Mouse (Mus musculus) MEL (cell line): Measurements from ENCODE around the gene Akr1b7. TPM values are rescaled to one million over a fixed set of nuclear protein-coding genes. Genes with fewer than 3 reads are reported as not detected.

ENCODE experiments used
- DNase-seq: peaks from one replicate; pipeline ENCODE4 v3.0.0; 2011; ENCODE audit warnings: low read depth, low spot score
- H3K27ac ChIP-seq: 2 replicates; pipeline ENCODE4 v1.5.1; 2012; ENCODE audit warnings: low read depth, mild to moderate bottlenecking, control low read depth, low read length, moderate library complexity; ENCODE audit not compliant: control insufficient read depth
- H3K27me3 ChIP-seq, 2 experiments: fragments of 150-350 bp in 1 of 2; sonication (generic) in 1 of 2; 2 replicates each; pipeline ENCODE4 v1.6.1; 2012; ENCODE audit warnings: low read length in 2 of 2, mild to moderate bottlenecking in 2 of 2, improper control_type of control experiment in 1 of 2, moderate library complexity in 1 of 2; ENCODE audit not compliant: insufficient read depth in 2 of 2, control insufficient read depth in 1 of 2
- H3K36me3 ChIP-seq, 2 experiments: 2 replicates each; pipeline ENCODE4 v1.6.1; 2012 to 2014; ENCODE audit warnings: low read length in 2 of 2, improper control_type of control experiment in 1 of 2, inconsistent platforms in 1 of 2, mild to moderate bottlenecking in 1 of 2; ENCODE audit not compliant: insufficient read depth in 2 of 2, control insufficient read depth in 1 of 2
- H3K4me1 ChIP-seq, 2 experiments: fragments of 150-350 bp in 1 of 2; sonication (generic) in 1 of 2; 2 replicates each; pipeline ENCODE4 v1.6.1; 2012; ENCODE audit warnings: low read length in 2 of 2, improper control_type of control experiment in 1 of 2, mild to moderate bottlenecking in 1 of 2; ENCODE audit not compliant: insufficient read depth in 2 of 2, control insufficient read depth in 1 of 2
- H3K4me3 ChIP-seq, 2 experiments: fragments of 150-350 bp in 1 of 2; sonication (generic) in 1 of 2; 2 replicates each; pipeline ENCODE4 v1.5.1; 2012; ENCODE audit warnings: low read depth in 2 of 2, low read length in 2 of 2, mild to moderate bottlenecking in 2 of 2, moderate library complexity in 2 of 2, control low read depth in 1 of 2, improper control_type of control experiment in 1 of 2; ENCODE audit not compliant: control insufficient read depth in 1 of 2, insufficient read depth in 1 of 2
- H3K79me2 ChIP-seq: 2 replicates; pipeline ENCODE4 v1.6.1; 2012; ENCODE audit warnings: mild to moderate bottlenecking, low read length, moderate library complexity; ENCODE audit not compliant: control insufficient read depth, poor library complexity, insufficient read depth
- H3K9ac ChIP-seq: 2 replicates; pipeline ENCODE4 v1.6.1; 2012; ENCODE audit warnings: low read depth, mild to moderate bottlenecking, control low read depth, low read length, moderate library complexity; ENCODE audit not compliant: control insufficient read depth, poor library complexity, severe bottlenecking
- H3K9me3 ChIP-seq: fragments of 150-350 bp; sonication (generic); replicated peaks from 2 replicates; pipeline ENCODE4 v1.6.1; 2012; ENCODE audit warnings: mild to moderate bottlenecking, low read length, improper control_type of control experiment, moderate library complexity; ENCODE audit not compliant: insufficient read depth
- CHD1 ChIP-seq: IDR thresholded peaks from 2 replicates; pipeline ENCODE4 v1.6.1; 2012; ENCODE audit warnings: low read depth, mild to moderate bottlenecking, inconsistent platforms, low read length, improper control_type of control experiment
- CHD2 ChIP-seq: IDR thresholded peaks from 2 replicates; pipeline ENCODE4 v1.6.1; 2011; ENCODE audit warnings: low read length, improper control_type of control experiment
- E2F4 ChIP-seq: IDR thresholded peaks from 2 replicates; pipeline ENCODE4 v1.6.1; 2011; ENCODE audit warnings: low read depth, low read length, improper control_type of control experiment, borderline replicate concordance
- ELF1 ChIP-seq: IDR thresholded peaks from 2 replicates; pipeline ENCODE4 v1.6.1; 2014; ENCODE audit warnings: low read depth, mild to moderate bottlenecking, inconsistent platforms, low read length, improper control_type of control experiment, moderate library complexity
- ETS1 ChIP-seq: IDR thresholded peaks from 2 replicates; pipeline ENCODE4 v1.6.1; 2012; ENCODE audit warnings: low read depth, mild to moderate bottlenecking, inconsistent platforms, low read length, improper control_type of control experiment, moderate library complexity
- HCFC1 ChIP-seq: IDR thresholded peaks from 2 replicates; pipeline ENCODE4 v1.6.1; 2012; ENCODE audit warnings: low read depth, mild to moderate bottlenecking, inconsistent platforms, low read length, improper control_type of control experiment, moderate library complexity
- JUND ChIP-seq: IDR thresholded peaks from 2 replicates; pipeline ENCODE4 v1.6.1; 2011; ENCODE audit warnings: low read depth, mild to moderate bottlenecking, improper control_type of control experiment, low read length
- MAX ChIP-seq: IDR thresholded peaks from 2 replicates; pipeline ENCODE4 v1.6.1; 2011; ENCODE audit warnings: low read length, improper control_type of control experiment
- MEF2A ChIP-seq: IDR thresholded peaks from 2 replicates; pipeline ENCODE4 v1.6.1; 2014; ENCODE audit warnings: low read depth, mild to moderate bottlenecking, inconsistent platforms, low read length, improper control_type of control experiment; ENCODE audit not compliant: poor library complexity, insufficient replicate concordance, severe bottlenecking; ENCODE audit errors: extremely low read depth
- MXI1 ChIP-seq: IDR thresholded peaks from 2 replicates; pipeline ENCODE4 v1.6.1; 2011; ENCODE audit warnings: mild to moderate bottlenecking, low read depth, low read length, improper control_type of control experiment
- MYC ChIP-seq: IDR thresholded peaks from 2 replicates; pipeline ENCODE4 v1.6.1; 2011; ENCODE audit warnings: low read depth, mild to moderate bottlenecking, low read length, improper control_type of control experiment, moderate library complexity
- NELFE ChIP-seq: IDR thresholded peaks from 2 replicates; pipeline ENCODE4 v1.6.1; 2011; ENCODE audit warnings: low read depth, low read length, improper control_type of control experiment
- NRF1 ChIP-seq: IDR thresholded peaks from 2 replicates; pipeline ENCODE4 v1.6.1; 2014; ENCODE audit warnings: low read depth, mild to moderate bottlenecking, inconsistent platforms, low read length, improper control_type of control experiment, moderate library complexity; ENCODE audit not compliant: poor library complexity, insufficient read depth, severe bottlenecking
- POLR2A ChIP-seq, 2 experiments: IDR thresholded peaks; 2 replicates each; pipeline ENCODE4 v1.6.1; 2011 to 2012; ENCODE audit warnings: low read length in 2 of 2, mild to moderate bottlenecking in 2 of 2, control low read depth in 1 of 2, improper control_type of control experiment in 1 of 2, low read depth in 1 of 2, moderate library complexity in 1 of 2; ENCODE audit not compliant: control insufficient read depth in 1 of 2, insufficient read depth in 1 of 2, poor library complexity in 1 of 2
- POLR2AphosphoS2 ChIP-seq: IDR thresholded peaks from 2 replicates; pipeline ENCODE4 v1.6.1; 2011; ENCODE audit warnings: low read length, improper control_type of control experiment
- POLR2AphosphoS5 ChIP-seq: IDR thresholded peaks from 2 replicates; pipeline ENCODE4 v1.6.1; 2012; ENCODE audit warnings: low read depth, borderline replicate concordance, mild to moderate bottlenecking, inconsistent platforms, low read length, moderate library complexity, mixed read lengths
- RAD21 ChIP-seq: IDR thresholded peaks from 2 replicates; pipeline ENCODE4 v1.6.1; 2011; ENCODE audit warnings: mild to moderate bottlenecking, low read depth, low read length, improper control_type of control experiment
- RCOR1 ChIP-seq: IDR thresholded peaks from 2 replicates; pipeline ENCODE4 v1.6.1; 2012; ENCODE audit warnings: low read depth, mild to moderate bottlenecking, inconsistent platforms, low read length, improper control_type of control experiment
- TAL1 ChIP-seq: IDR thresholded peaks from 2 replicates; pipeline ENCODE4 v1.6.1; 2012; ENCODE audit warnings: mild to moderate bottlenecking, inconsistent platforms, low read length, moderate library complexity, mixed read lengths
- TCF12 ChIP-seq: IDR thresholded peaks from 2 replicates; pipeline ENCODE4 v1.6.1; 2014; ENCODE audit warnings: low read depth, mild to moderate bottlenecking, inconsistent platforms, low read length, improper control_type of control experiment, moderate library complexity
- UBTF ChIP-seq: IDR thresholded peaks from 2 replicates; pipeline ENCODE4 v1.6.1; 2012; ENCODE audit warnings: low read depth, mild to moderate bottlenecking, inconsistent platforms, low read length, improper control_type of control experiment, moderate library complexity, borderline replicate concordance; ENCODE audit not compliant: insufficient read depth
- USF1 ChIP-seq: IDR thresholded peaks from 2 replicates; pipeline ENCODE4 v1.6.1; 2014; ENCODE audit warnings: low read depth, mild to moderate bottlenecking, inconsistent platforms, low read length, improper control_type of control experiment, moderate library complexity
- USF2 ChIP-seq, 2 experiments: IDR thresholded peaks; 2 replicates each; pipeline ENCODE4 v1.6.1; 2011 to 2012; ENCODE audit warnings: improper control_type of control experiment in 2 of 2, low read length in 2 of 2, borderline replicate concordance in 1 of 2, inconsistent platforms in 1 of 2, low read depth in 1 of 2, mild to moderate bottlenecking in 1 of 2; ENCODE audit not compliant: insufficient read depth in 1 of 2
- ZC3H11A ChIP-seq: IDR thresholded peaks from 2 replicates; pipeline ENCODE4 v1.6.1; 2012; ENCODE audit warnings: low read depth, mild to moderate bottlenecking, inconsistent platforms, low read length, improper control_type of control experiment
- ZKSCAN1 ChIP-seq: IDR thresholded peaks from 2 replicates; pipeline ENCODE4 v1.6.1; 2012; ENCODE audit warnings: low read depth, mild to moderate bottlenecking, inconsistent platforms, low read length, improper control_type of control experiment, moderate library complexity
- ZMIZ1 ChIP-seq: IDR thresholded peaks from 2 replicates; pipeline ENCODE4 v1.6.1; 2012; ENCODE audit warnings: low read depth, mild to moderate bottlenecking, inconsistent platforms, low read length, improper control_type of control experiment, moderate library complexity
- ZNF384 ChIP-seq: IDR thresholded peaks from 2 replicates; pipeline ENCODE4 v1.6.1; 2012; ENCODE audit warnings: low read depth, mild to moderate bottlenecking, inconsistent platforms, low read length, improper control_type of control experiment
- polyA plus RNA-seq, 2 experiments: library from polyadenylated mRNA; stranded (reverse) in 1 of 2; unstranded in 1 of 2; fragments of >175 nt in 1 of 2; fragments of >200 nt in 1 of 2; gene quantifications; 2 replicates each; pipeline versions ENCODE4 v1.2.1 to v1.2.4; 2012; ENCODE audit warnings: low replicate concordance in 2 of 2, low read depth in 1 of 2; ENCODE audit not compliant: insufficient read length in 2 of 2, insufficient read depth in 1 of 2, missing spikeins in 1 of 2
- total RNA-seq: library from RNA; depleted of rRNA; stranded (reverse); fragments of 300-350 nt; gene quantifications from 2 replicates; pipeline ENCODE4 v1.2.3, GENCODE M21; 2012

Akr1b7 gene
- total and polyA plus RNA-seq, 3 experiments, result not detected

DNA sequence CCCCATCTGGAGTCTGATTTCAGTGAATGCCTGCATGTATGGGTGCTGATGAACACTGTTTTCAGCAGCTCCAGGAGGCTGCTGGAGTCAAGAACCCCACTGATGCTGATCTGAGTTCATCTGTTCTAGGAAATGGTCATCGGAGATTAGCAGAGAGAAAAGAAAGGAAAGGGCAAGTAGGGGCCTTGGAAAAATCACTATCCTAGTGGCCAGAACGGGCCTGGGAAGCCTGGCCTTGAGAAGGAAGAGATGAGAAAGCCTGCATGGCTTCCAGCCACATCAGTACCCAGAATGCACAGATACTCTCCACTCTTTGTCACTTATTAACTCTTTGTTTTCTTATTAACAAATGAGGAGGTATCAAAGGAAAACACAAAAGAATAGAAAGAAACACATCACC is 11.4 kb upstream of the Akr1b7 start:
- Histone ChIP-seq H3K4me3 (no peak overlapping the region), H3K9me3 (no peaks in the 10 kb centered on the region), H3K79me2 (no peaks in the 10 kb centered on the region), H3K27me3 (no peaks in the 10 kb centered on the region), H3K9ac (no peak overlapping the region), H3K36me3 (no peaks in the 10 kb centered on the region), H3K27ac (no peak overlapping the region), H3K4me1 (0 out of 4 replicates have a peak, but pooled peaks cover 0 to 4% of the 10 kb centered on the region in 2 experiments)
- no peak for DNase-seq
- no peak for TF ChIP-seq NRF1
- no peak for TF ChIP-seq POLR2AphosphoS2
- no peak for TF ChIP-seq HCFC1
- TF ChIP-seq ZKSCAN1, result no peak
- TF ChIP-seq ZNF384, result no peak
- no peak for TF ChIP-seq USF2 (IDR thresholded peaks at IDR 0.05; ENCODE audit: borderline replicate concordance in 1 of 2, insufficient read depth in 1 of 2, low read depth in 1 of 2, low read length in 2 of 2)
- TF ChIP-seq ETS1, result no peak
- no peak for TF ChIP-seq MAX
- TF ChIP-seq MEF2A, result no peak
- no peak for TF ChIP-seq NELFE
- TF ChIP-seq TCF12, result no peak
- TF ChIP-seq RAD21, result no peak
- TF ChIP-seq UBTF, result no peak
- no peak for TF ChIP-seq TAL1
- TF ChIP-seq E2F4, result no peak
- TF ChIP-seq ZC3H11A, result no peak
- no peak for TF ChIP-seq MXI1
- TF ChIP-seq CHD2, result no peak
- TF ChIP-seq POLR2A (IDR thresholded peaks at IDR 0.05; ENCODE audit: control insufficient read depth in 1 of 2, insufficient read depth in 1 of 2, low read depth in 1 of 2, low read length in 2 of 2, poor library complexity in 1 of 2), result no peak

DNA sequence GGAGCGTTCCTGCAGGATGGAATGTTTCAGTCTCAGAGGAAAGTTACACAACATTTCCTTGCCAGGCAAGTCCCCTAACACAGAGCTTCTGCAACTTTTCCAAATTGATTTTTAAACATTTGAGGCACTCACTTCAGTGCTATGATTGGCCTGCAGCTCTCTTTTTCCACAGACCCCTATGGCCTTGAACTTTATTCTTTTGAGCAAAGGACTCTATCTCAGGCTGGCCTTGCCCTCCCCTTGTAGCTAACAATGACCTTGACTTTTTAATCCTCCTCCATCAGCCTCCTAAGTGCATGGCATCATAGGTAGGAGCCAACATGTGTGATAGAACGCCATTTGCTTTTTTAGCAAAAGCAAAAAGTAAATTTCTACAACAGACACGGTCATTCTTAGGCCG is 5.4 kb upstream of the Akr1b7 start:
- H3K27ac ChIP-seq, result no peak overlapping the region

More for the DNA sequence above, 5.4 kb upstream of the Akr1b7 start:
- no peak overlapping the region for H3K4me3 ChIP-seq
- H3K9me3 ChIP-seq, result no peaks in the 10 kb centered on the region
- H3K27me3 ChIP-seq, result no peaks in the 10 kb centered on the region
- H3K79me2 ChIP-seq, result no peaks in the 10 kb centered on the region
- no peak overlapping the region for H3K9ac ChIP-seq
- H3K36me3 ChIP-seq, result no peaks in the 10 kb centered on the region
- H3K4me1 ChIP-seq, result no peaks in the 10 kb centered on the region
- TF ChIP-seq USF1 (no peak), ZNF384 (no peak), CHD1 (no peak), HCFC1 (no peak), RCOR1 (no peak), JUND (no peak), MEF2A (no peak), UBTF (no peak), MAX (no peak), POLR2AphosphoS5 (no peak), TCF12 (no peak), MYC (no peak), MXI1 (no peak), ZMIZ1 (no peak), ELF1 (no peak), ZC3H11A (no peak)
- TF ChIP-seq, all 39 proteins: peak for 0
- DNase-seq, result no peak
